Mouse (Mus musculus) heart, adult 2 months (tissue): ENCODE measurements around the gene Mpp3.

Experiments
- CTCF ChIP-seq: fragments of 200-600 bp; IDR thresholded peaks from 2 replicates; pipeline ENCODE4 v1.8.1; 2022; ENCODE audit warnings: antibody characterized with exemption, mild to moderate bottlenecking, moderate library complexity
- POLR2A ChIP-seq: fragments of 200-500 bp; IDR thresholded peaks from 2 replicates; pipeline ENCODE4 v1.6.1; 2011; ENCODE audit warnings: mild to moderate bottlenecking, low read depth, low read length, control low read depth; ENCODE audit not compliant: insufficient read depth

DNA sequence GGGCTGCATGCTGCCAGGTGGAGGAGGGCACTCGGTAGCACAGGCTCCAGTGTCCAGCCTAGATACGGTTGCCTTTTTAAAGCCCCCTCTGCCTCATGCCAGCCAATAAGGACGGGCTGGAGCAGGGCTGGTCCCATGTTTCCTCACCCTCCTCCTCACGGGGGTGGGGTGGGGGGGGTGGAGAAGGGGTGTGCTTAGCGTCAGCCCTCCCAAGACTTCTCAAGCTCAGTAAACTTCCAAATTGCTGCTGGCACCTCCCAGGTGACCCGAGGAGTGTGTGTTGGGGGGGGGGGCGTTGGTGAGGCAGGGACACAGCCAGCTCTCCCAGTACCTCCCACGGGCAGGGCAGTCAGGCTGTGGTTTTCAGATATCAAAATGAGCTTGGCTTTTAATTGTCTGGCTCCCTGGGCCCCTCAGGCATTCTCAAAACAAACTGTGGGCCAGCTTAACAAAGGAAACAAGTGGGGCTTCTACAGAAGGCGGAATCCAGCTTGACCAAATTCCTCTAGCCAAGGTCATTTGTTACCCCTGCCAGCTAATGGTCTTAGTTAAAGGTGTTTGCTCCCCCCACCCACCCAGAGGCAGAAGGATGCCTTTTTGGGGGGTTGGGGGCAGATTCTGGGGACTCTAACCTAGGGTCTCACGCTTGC lies 61.2 kb downstream of the Mpp3 start, which contains the start of gene Sost:
- TF ChIP-seq POLR2A (no peak), CTCF (no peak)
